Mouse (Mus musculus) lung, adult 2 months (tissue): ENCODE measurements around the gene Ccsap.

Experiments
- CTCF ChIP-seq: fragments of 200-500 bp; IDR thresholded peaks from 2 replicates; pipeline ENCODE4 v1.5.1; 2011; ENCODE audit warnings: mild to moderate bottlenecking, low read length, control low read depth; ENCODE audit not compliant: insufficient read depth
- POLR2A ChIP-seq: fragments of 200-500 bp; IDR thresholded peaks from 2 replicates; pipeline ENCODE4 v1.6.1; 2011; ENCODE audit warnings: low read depth, mild to moderate bottlenecking, control low read depth, low read length, borderline replicate concordance; ENCODE audit errors: extremely low read depth

GRCm38 (mm10) chr8:123807852-123808573, 52.0 kb downstream of the Ccsap start:
- no peak for TF ChIP-seq POLR2A
- TF ChIP-seq CTCF, result no peak
